Mouse (Mus musculus) adrenal gland, postnatal 10 days (tissue): ENCODE results near the gene Ubqln5. TPM values are rescaled to one million over a fixed set of nuclear protein-coding genes. Genes with fewer than 3 reads are reported as not detected.

Source experiments
- DNase-seq: peaks from one replicate; pipeline ENCODE4 v3.0.0; 2021; ENCODE audit warnings: mixed read lengths
- long read RNA-seq, 2 experiments: library from polyadenylated mRNA; stranded (forward); transcript quantifications; one replicate each; pipeline ENCODE4 v2.0.0; 2021
- total RNA-seq, 2 experiments: library from RNA; stranded (reverse); gene quantifications; 2 replicates each; pipeline ENCODE4 v1.2.3; 2021

Ubqln5 gene
- not detected for total RNA-seq
- long read RNA-seq, experiment 1 = 0 reads
- long read RNA-seq, experiment 2 = 0 reads

DNA sequence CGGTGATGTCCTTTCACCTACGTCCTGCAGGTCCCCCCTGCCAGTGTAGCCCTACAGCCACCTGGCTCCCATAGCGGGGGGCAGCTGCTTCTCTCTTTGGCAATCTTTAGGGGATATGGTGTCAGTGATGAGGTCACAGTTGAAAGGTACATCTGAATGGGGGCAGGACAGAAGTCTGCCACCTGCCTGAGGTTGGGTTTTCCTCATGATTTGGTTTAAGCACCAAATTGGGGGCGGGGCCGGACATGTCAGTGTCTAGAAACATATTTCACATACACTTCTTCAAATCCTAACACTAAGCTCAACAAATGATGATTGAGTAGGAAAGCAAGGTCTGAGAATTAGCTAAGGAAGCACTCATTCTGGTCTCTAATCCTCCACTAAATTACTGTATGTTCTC is at the start of gene Ubqln5:
Ubqln5 (minus strand) TSS at position 101 of the 400 bp plus-strand sequence.
- no peak for DNase-seq

DNA sequence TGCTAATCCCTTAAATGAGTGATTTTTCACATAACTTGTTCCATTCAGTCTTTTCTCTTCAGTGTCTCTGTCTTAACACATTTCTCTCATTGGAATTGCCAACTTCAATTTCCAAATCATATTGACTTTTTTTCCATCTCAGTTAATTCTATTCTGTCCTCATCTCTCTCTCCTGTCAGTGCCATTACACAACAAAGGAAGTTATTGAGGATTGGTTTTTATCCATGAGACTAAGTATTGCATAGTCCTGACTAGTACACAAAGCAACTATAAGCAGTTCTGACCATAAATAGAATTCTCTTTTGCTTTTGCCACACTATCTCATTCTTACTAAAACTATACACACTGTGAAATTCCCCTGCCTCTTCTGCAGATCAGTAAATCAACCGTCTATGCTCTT is 49.4 kb upstream of the Ubqln5 start:
- DNase-seq = no peak

DNA sequence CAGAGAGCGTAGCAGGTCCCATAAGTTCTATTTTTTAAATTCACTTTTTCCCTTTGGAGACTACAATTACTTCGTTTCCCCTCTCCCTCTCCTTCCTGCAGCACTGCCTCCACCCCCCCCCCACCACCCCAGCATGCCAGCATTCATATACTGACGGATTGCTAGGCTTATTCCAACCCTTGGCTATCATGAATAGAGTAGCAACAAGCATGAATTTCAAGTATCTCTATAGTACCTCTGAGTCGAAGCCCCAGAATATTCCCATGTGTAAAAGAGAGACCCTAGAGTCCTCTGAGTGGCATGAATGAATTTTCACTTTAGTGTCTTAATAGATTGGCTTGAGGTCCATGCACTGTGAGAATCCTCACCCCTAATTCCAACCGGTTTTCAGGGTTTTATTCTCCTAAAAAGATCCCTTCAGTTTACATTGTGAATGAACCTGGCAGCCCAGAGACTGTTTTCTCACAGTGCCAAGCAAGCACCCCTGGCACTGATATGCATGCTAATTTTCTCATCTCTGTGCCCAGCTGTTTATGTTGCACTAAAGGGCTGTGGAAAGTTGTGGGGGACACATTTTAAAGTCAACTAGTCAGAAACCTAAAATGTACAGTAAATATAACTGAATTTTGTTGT is 48.9 kb upstream of the Ubqln5 start:
- no peak for DNase-seq

DNA sequence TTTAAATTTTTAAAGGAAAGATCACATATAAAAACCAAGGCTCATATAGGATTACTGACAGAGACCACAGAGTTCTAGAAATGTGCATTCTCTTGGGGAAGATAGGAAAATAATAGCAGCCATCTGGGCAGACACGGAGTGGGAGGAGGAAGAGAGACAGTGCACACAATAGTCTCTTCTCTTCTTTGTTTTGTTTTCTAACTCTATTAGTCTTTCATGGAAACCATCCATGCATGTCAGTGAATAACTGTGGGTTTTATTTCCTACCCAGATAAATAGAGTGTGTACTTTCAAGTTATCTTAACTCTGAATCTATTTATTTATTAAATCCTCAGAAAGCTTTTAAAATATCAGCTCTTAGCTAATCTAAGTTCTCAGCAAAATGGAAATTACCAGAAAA is 45.5 kb upstream of the Ubqln5 start:
- no peak for DNase-seq

DNA sequence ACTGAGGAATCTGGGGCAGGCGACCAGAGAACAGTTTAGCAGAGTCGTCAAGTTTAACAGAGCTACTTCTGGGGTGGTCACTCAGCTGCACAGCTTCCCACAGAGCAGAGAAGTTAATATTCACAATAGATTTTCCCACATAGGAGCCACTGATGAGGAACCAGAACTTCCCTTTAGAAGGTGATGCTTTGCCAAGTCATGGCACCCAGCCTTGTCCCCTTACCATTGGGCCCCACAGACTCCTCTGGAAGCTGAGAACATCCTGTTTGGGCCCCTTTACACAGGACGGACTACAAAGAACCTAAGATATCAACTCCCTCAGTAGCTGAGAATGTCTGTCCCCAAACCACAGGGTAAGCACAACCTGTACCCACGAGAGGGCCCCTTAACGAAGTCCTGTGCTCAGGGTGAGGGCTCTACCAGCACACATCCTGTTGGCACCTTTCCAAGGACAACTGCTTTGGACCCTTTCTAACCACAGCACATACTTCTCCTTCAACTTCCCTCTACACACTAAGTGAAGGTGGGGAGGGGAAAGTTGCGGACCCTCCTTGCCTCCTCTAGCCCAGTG is 40.1 kb upstream of the Ubqln5 start:
- DNase-seq = no peak

DNA sequence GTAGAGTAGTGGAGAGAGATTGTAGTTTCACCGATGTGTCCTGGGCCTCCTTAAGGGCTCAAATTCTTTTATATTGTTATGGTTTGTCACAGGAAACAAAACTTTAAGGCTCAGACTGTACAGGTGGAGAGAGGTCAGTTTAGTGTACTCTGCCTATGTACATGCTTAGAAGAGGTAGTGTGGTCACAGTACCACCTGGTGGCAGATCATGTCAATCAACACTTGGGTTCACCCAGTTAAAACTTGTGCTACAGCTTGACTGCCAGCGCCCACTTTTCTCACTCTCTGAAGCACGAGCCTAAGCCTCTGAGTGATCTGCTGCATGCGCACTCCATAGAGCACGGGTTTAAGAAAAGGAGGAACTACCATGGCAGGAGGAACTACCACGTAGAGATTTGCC is 37.5 kb upstream of the Ubqln5 start:
- DNase-seq = no peak

DNA sequence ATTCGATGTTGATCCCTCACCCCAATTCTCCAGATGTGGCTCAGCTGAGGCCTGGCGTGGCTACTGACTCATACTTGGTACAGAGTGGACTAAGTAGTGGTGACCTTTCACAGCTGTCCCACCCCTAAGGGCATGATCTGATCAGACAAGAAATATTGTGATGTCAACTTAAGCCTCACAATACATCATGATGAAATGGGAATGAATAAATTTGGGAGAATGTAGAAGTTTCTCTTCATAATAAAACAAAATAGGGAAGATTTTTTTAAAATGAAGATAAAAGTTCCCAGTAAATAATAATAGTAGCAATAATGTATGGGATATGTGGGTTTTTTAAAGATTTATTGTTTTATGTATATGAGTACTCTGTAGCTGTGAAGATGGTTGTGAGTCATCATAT is 20.8 kb upstream of the Ubqln5 start, which contains the start of gene Ubqlnl:
Ubqlnl (minus strand) TSS at position 101 of the 400 bp plus-strand sequence.
- DNase-seq = no peak

DNA sequence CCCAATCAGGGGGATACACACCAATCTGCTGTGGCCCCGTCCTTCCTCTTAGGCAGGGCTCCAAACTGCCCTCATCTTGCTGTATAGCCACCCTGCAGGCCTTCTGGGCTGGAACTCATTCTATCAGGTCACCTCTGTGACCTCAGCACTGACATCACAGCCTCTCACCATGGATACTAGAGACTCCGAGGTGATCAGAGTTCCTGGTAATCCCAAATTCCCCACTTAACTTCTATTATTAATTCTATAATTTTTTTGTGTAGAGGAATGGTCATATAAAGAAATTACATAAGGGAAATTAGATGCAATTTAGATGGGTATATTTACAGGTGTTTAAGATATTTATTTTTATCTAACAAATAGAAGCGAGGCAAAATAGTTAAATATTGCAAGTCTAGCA is 13.6 kb upstream of the Ubqln5 start, which contains the start of gene Ubqln3:
Ubqln3 (minus strand) TSS at position 101 of the 400 bp plus-strand sequence.
- DNase-seq = no peak

DNA sequence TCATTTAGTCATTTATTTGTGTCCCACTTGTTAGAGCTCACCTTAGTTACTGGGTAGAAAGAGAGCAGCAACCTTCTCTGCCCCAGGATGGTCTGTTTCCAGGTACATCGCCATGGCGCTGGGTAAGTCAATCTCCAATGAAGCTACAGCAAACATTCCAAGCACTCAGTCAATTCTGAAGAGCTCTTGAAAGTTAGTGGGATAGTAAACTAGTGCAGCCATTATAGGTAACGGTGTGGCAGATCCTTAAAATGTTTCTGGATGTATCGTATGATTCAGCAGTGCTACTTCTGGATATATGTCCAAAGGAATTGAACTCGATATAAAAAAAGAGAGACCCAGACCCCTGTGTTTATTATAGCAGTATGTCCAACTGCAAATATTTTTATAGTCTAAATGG is 7.7 kb upstream of the Ubqln5 start, which contains the start of gene Olfr643:
Olfr643 (minus strand) TSS at position 101 of the 400 bp plus-strand sequence.
- DNase-seq = no peak

DNA sequence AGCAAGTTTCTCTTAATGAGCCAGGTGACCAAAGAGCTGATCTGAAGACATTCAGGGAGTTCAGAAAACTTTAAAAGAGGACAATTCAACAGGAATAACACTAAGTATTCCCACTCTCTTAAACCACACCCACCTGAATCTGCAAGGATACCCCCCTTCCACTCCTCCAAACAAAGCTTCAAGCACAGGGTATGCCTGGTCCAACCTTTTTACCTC is 25.0 kb downstream of the Ubqln5 start, which contains the start of gene Olfr646:
Olfr646 (plus strand) TSS at position 117 of the 216 bp plus-strand sequence.
- no peak for DNase-seq

DNA sequence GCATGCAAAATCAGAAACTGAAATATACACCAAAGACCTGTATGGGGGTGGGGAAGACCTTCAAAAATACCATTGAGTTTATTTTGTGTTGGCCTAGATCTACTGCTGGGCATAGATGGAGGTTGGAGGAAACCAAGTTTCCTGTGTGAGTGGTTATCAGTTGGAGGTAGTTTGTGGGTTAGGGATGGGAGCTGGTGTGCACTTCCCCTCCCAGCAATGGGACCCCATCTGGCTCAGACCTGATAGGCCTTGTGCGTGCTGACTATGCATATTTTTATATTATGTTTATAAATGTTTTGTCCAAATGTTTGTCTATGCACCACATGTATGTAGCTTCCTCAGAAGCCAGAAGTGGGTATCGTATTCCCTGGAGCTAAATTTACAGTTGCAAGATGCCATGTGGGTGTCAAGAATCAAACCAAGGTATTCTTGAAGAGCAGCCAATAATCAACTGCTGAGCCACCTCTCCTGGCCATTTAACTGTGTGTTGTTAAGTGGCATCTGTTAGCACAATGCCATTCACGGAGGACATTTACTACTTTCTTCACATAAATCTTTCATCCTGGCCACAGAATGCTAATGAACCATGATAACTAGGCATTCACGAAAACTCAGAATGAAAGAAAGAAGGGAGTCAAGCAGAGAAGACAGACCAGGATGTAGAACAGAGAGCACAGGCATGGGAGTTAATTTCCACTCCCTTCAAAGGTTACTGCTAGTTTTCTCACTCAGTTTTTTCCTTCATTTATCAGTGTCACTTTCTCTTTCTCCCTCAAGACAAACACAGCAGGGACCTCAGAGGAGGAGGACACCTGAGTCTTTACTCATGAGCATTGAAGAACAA is 25.5 kb downstream of the Ubqln5 start:
- no peak for DNase-seq

DNA sequence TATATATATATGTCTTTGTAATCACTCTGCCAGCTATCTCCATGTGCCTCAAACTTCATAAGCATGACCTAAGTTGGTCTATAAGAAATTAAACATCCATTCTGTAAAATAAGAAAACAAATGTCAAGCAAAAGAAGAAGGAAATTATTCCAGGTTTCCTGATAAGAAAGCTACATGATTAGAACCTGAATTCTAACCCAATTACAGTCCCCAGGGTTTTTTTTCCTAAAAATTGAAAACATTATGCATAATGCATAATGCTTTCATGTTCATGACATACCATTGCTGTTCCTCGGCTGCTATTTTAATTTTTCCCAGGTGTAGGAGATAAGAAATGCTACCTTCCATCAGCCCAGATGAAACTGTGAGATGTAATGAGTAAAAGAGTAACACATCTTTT is 44.3 kb downstream of the Ubqln5 start, which contains the start of gene Olfr645:
Olfr645 (minus strand) TSS at position 101 of the 400 bp plus-strand sequence.
- no peak for DNase-seq

Other genes with a start within 250 kb of the Ubqln5 start
- gene Olfr66, start 243.6 kb downstream of the Ubqln5 start, total RNA-seq = not detected
- gene Olfr64, start 235.3 kb downstream of the Ubqln5 start, total RNA-seq = not detected
- not detected for gene Olfr65, start 226.3 kb downstream of the Ubqln5 start, total RNA-seq
- not detected for gene Olfr631, start 201.0 kb downstream of the Ubqln5 start, total RNA-seq
- gene Olfr632, start 195.5 kb downstream of the Ubqln5 start, total RNA-seq = not detected
- gene Olfr633, start 185.4 kb downstream of the Ubqln5 start, total RNA-seq = not detected
- gene Olfr635, start 158.7 kb downstream of the Ubqln5 start, total RNA-seq = not detected
- gene Olfr638, start 131.1 kb downstream of the Ubqln5 start, total RNA-seq = not detected
- gene Olfr639, start 112.5 kb downstream of the Ubqln5 start, total RNA-seq = under 1 TPM in 1 of 2 experiments, not detected in 1; 0.06 TPM
- gene Olfr640, start 104.3 kb downstream of the Ubqln5 start, total RNA-seq = not detected
- not detected for gene Olfr641, start 94.4 kb downstream of the Ubqln5 start, total RNA-seq
- not detected for gene Olfr642, start 77.2 kb downstream of the Ubqln5 start, total RNA-seq
- not detected for gene 4930516K23Rik, start 68.4 kb downstream of the Ubqln5 start, total RNA-seq
- not detected for gene Olfr644, start 58.0 kb downstream of the Ubqln5 start, total RNA-seq
- gene Olfr645, start 44.4 kb downstream of the Ubqln5 start, total RNA-seq = not detected
- gene Olfr646, start 25.0 kb downstream of the Ubqln5 start, total RNA-seq = not detected
- gene Olfr643, start 7.6 kb upstream of the Ubqln5 start, total RNA-seq = not detected
- gene Ubqln3, start 13.5 kb upstream of the Ubqln5 start, total RNA-seq = not detected
- gene Ubqlnl, start 20.7 kb upstream of the Ubqln5 start, total RNA-seq = not detected
- not detected for gene Olfm5, start 35.0 kb upstream of the Ubqln5 start, total RNA-seq
- not detected for gene Olfr648, start 53.6 kb upstream of the Ubqln5 start, total RNA-seq
- not detected for gene Olfr649, start 66.2 kb upstream of the Ubqln5 start, total RNA-seq
- 1 to 10 TPM in 1 of 2 experiments, under 1 TPM in 1; 0.33 to 1.7 TPM for gene Trim6, start 89.0 kb upstream of the Ubqln5 start, total RNA-seq
- gene Trim34a, start 114.6 kb upstream of the Ubqln5 start, total RNA-seq = 1 to 10 TPM; 5.4 to 8.3 TPM
- 1 to 10 TPM; 3.7 to 4.5 TPM for gene Trim5, start 158.3 kb upstream of the Ubqln5 start, total RNA-seq
- 10 to 100 TPM in 1 of 2 experiments, 1 to 10 TPM in 1; 7.2 to 15.9 TPM for gene Trim12a, start 185.6 kb upstream of the Ubqln5 start, total RNA-seq
- gene Trim34b, start 199.6 kb upstream of the Ubqln5 start, total RNA-seq = under 1 TPM; 0.21 to 0.69 TPM
- 10 to 100 TPM in 1 of 2 experiments, 1 to 10 TPM in 1; 7.1 to 11.7 TPM for gene Trim12c, start 223.5 kb upstream of the Ubqln5 start, total RNA-seq
- gene Trim30b, start 240.1 kb upstream of the Ubqln5 start, total RNA-seq = under 1 TPM; 0.21 to 0.39 TPM